Mouse (Mus musculus) MEL (cell line): ENCODE data around the gene Prkce. TPM values are rescaled to one million over a fixed set of nuclear protein-coding genes. Genes with fewer than 3 reads are reported as not detected.

Experiments used
- DNase-seq: peaks from one replicate; pipeline ENCODE4 v3.0.0; 2011; ENCODE audit warnings: low read depth, low spot score
- H3K27ac ChIP-seq: 2 replicates; pipeline ENCODE4 v1.5.1; 2012; ENCODE audit warnings: low read depth, mild to moderate bottlenecking, control low read depth, low read length, moderate library complexity; ENCODE audit not compliant: control insufficient read depth
- H3K27me3 ChIP-seq, 2 experiments: fragments of 150-350 bp in 1 of 2; sonication (generic) in 1 of 2; 2 replicates each; pipeline ENCODE4 v1.6.1; 2012; ENCODE audit warnings: low read length in 2 of 2, mild to moderate bottlenecking in 2 of 2, improper control_type of control experiment in 1 of 2, moderate library complexity in 1 of 2; ENCODE audit not compliant: insufficient read depth in 2 of 2, control insufficient read depth in 1 of 2
- H3K36me3 ChIP-seq, 2 experiments: 2 replicates each; pipeline ENCODE4 v1.6.1; 2012 to 2014; ENCODE audit warnings: low read length in 2 of 2, improper control_type of control experiment in 1 of 2, inconsistent platforms in 1 of 2, mild to moderate bottlenecking in 1 of 2; ENCODE audit not compliant: insufficient read depth in 2 of 2, control insufficient read depth in 1 of 2
- H3K4me1 ChIP-seq, 2 experiments: fragments of 150-350 bp in 1 of 2; sonication (generic) in 1 of 2; 2 replicates each; pipeline ENCODE4 v1.6.1; 2012; ENCODE audit warnings: low read length in 2 of 2, improper control_type of control experiment in 1 of 2, mild to moderate bottlenecking in 1 of 2; ENCODE audit not compliant: insufficient read depth in 2 of 2, control insufficient read depth in 1 of 2
- H3K4me3 ChIP-seq, 2 experiments: fragments of 150-350 bp in 1 of 2; sonication (generic) in 1 of 2; 2 replicates each; pipeline ENCODE4 v1.5.1; 2012; ENCODE audit warnings: low read depth in 2 of 2, low read length in 2 of 2, mild to moderate bottlenecking in 2 of 2, moderate library complexity in 2 of 2, control low read depth in 1 of 2, improper control_type of control experiment in 1 of 2; ENCODE audit not compliant: control insufficient read depth in 1 of 2, insufficient read depth in 1 of 2
- H3K79me2 ChIP-seq: 2 replicates; pipeline ENCODE4 v1.6.1; 2012; ENCODE audit warnings: mild to moderate bottlenecking, low read length, moderate library complexity; ENCODE audit not compliant: control insufficient read depth, poor library complexity, insufficient read depth
- H3K9ac ChIP-seq: 2 replicates; pipeline ENCODE4 v1.6.1; 2012; ENCODE audit warnings: low read depth, mild to moderate bottlenecking, control low read depth, low read length, moderate library complexity; ENCODE audit not compliant: control insufficient read depth, poor library complexity, severe bottlenecking
- H3K9me3 ChIP-seq: fragments of 150-350 bp; sonication (generic); replicated peaks from 2 replicates; pipeline ENCODE4 v1.6.1; 2012; ENCODE audit warnings: mild to moderate bottlenecking, low read length, improper control_type of control experiment, moderate library complexity; ENCODE audit not compliant: insufficient read depth
- ELF1 ChIP-seq: IDR thresholded peaks from 2 replicates; pipeline ENCODE4 v1.6.1; 2014; ENCODE audit warnings: low read depth, mild to moderate bottlenecking, inconsistent platforms, low read length, improper control_type of control experiment, moderate library complexity
- EP300 ChIP-seq, 2 experiments: IDR thresholded peaks; 2 replicates each; pipeline ENCODE4 v1.6.1; 2011; ENCODE audit warnings: improper control_type of control experiment in 2 of 2, low read length in 2 of 2, low read depth in 1 of 2, mild to moderate bottlenecking in 1 of 2
- ETS1 ChIP-seq: IDR thresholded peaks from 2 replicates; pipeline ENCODE4 v1.6.1; 2012; ENCODE audit warnings: low read depth, mild to moderate bottlenecking, inconsistent platforms, low read length, improper control_type of control experiment, moderate library complexity
- GATA1 ChIP-seq: IDR thresholded peaks from 2 replicates; pipeline ENCODE4 v1.6.1; 2011; ENCODE audit warnings: low read depth, low read length, improper control_type of control experiment
- JUND ChIP-seq: IDR thresholded peaks from 2 replicates; pipeline ENCODE4 v1.6.1; 2011; ENCODE audit warnings: low read depth, mild to moderate bottlenecking, improper control_type of control experiment, low read length
- KAT2A ChIP-seq: conservative IDR thresholded peaks from 2 replicates; pipeline ENCODE4 v1.6.1; 2012; ENCODE audit warnings: low read depth, low read length, improper control_type of control experiment, inconsistent platforms
- MEF2A ChIP-seq: IDR thresholded peaks from 2 replicates; pipeline ENCODE4 v1.6.1; 2014; ENCODE audit warnings: low read depth, mild to moderate bottlenecking, inconsistent platforms, low read length, improper control_type of control experiment; ENCODE audit not compliant: poor library complexity, insufficient replicate concordance, severe bottlenecking; ENCODE audit errors: extremely low read depth
- NRF1 ChIP-seq: IDR thresholded peaks from 2 replicates; pipeline ENCODE4 v1.6.1; 2014; ENCODE audit warnings: low read depth, mild to moderate bottlenecking, inconsistent platforms, low read length, improper control_type of control experiment, moderate library complexity; ENCODE audit not compliant: poor library complexity, insufficient read depth, severe bottlenecking
- POLR2AphosphoS2 ChIP-seq: IDR thresholded peaks from 2 replicates; pipeline ENCODE4 v1.6.1; 2011; ENCODE audit warnings: low read length, improper control_type of control experiment
- TCF12 ChIP-seq: IDR thresholded peaks from 2 replicates; pipeline ENCODE4 v1.6.1; 2014; ENCODE audit warnings: low read depth, mild to moderate bottlenecking, inconsistent platforms, low read length, improper control_type of control experiment, moderate library complexity
- UBTF ChIP-seq: IDR thresholded peaks from 2 replicates; pipeline ENCODE4 v1.6.1; 2012; ENCODE audit warnings: low read depth, mild to moderate bottlenecking, inconsistent platforms, low read length, improper control_type of control experiment, moderate library complexity, borderline replicate concordance; ENCODE audit not compliant: insufficient read depth
- USF1 ChIP-seq: IDR thresholded peaks from 2 replicates; pipeline ENCODE4 v1.6.1; 2014; ENCODE audit warnings: low read depth, mild to moderate bottlenecking, inconsistent platforms, low read length, improper control_type of control experiment, moderate library complexity
- ZC3H11A ChIP-seq: IDR thresholded peaks from 2 replicates; pipeline ENCODE4 v1.6.1; 2012; ENCODE audit warnings: low read depth, mild to moderate bottlenecking, inconsistent platforms, low read length, improper control_type of control experiment
- ZKSCAN1 ChIP-seq: IDR thresholded peaks from 2 replicates; pipeline ENCODE4 v1.6.1; 2012; ENCODE audit warnings: low read depth, mild to moderate bottlenecking, inconsistent platforms, low read length, improper control_type of control experiment, moderate library complexity
- polyA plus RNA-seq, 2 experiments: library from polyadenylated mRNA; stranded (reverse) in 1 of 2; unstranded in 1 of 2; fragments of >175 nt in 1 of 2; fragments of >200 nt in 1 of 2; gene quantifications; 2 replicates each; pipeline versions ENCODE4 v1.2.1 to v1.2.4; 2012; ENCODE audit warnings: low replicate concordance in 2 of 2, low read depth in 1 of 2; ENCODE audit not compliant: insufficient read length in 2 of 2, insufficient read depth in 1 of 2, missing spikeins in 1 of 2
- total RNA-seq: library from RNA; depleted of rRNA; stranded (reverse); fragments of 300-350 nt; gene quantifications from 2 replicates; pipeline ENCODE4 v1.2.3, GENCODE M21; 2012

The Prkce gene
- total and polyA plus RNA-seq, 3 experiments = 3.0 to 5.3 TPM; not detected in 1

GRCm38 (mm10) chr17:86363356-86363755 lies 195.8 kb downstream of the Prkce start:
- no peak overlapping the region for H3K4me3 ChIP-seq
- H3K27ac ChIP-seq = no peak overlapping the region
- DNase-seq = peak; percentile 40
- H3K36me3 ChIP-seq = peaks cover 0 to 12% of the 10 kb centered on the region in 2 experiments; a peak in 2 of 4 replicates
- H3K4me1 ChIP-seq = peaks cover 8 to 14% of the 10 kb centered on the region in 2 experiments
- no peak overlapping the region for H3K9ac ChIP-seq
- no peaks in the 10 kb centered on the region for H3K79me2 ChIP-seq
- TF ChIP-seq GATA1 (peak; percentile 45; the same call in 1 of the 2 replicates), USF1 (peak; percentile 23; the same call in 1 of the 2 replicates), ETS1 (peak; percentile 42; the same call in 1 of the 2 replicates), KAT2A (no peak), TCF12 (peak; percentile 75)
- no peaks in the 10 kb centered on the region for H3K9me3 ChIP-seq
- no peaks in the 10 kb centered on the region for H3K27me3 ChIP-seq

GRCm38 (mm10) chr17:86364349-86365075 lies 196.9 kb downstream of the Prkce start:
- H3K9ac ChIP-seq = no peak overlapping the region
- peaks cover 0 to 12% of the 10 kb centered on the region in 2 experiments; a peak in 2 of 4 replicates for H3K36me3 ChIP-seq
- no peak for DNase-seq
- H3K4me3 ChIP-seq = no peak overlapping the region
- no peaks in the 10 kb centered on the region for H3K27me3 ChIP-seq
- no peaks in the 10 kb centered on the region for H3K9me3 ChIP-seq
- H3K79me2 ChIP-seq = no peaks in the 10 kb centered on the region
- H3K4me1 ChIP-seq = peaks cover 8 to 14% of the 10 kb centered on the region in 2 experiments
- no peak for TF ChIP-seq USF1
- no peak for TF ChIP-seq POLR2AphosphoS2
- no peak for TF ChIP-seq ZKSCAN1
- no peak for TF ChIP-seq ZC3H11A
- no peak for TF ChIP-seq TCF12
- TF ChIP-seq EP300 (IDR thresholded peaks at IDR 0.05; ENCODE audit: low read depth in 1 of 2, low read length in 2 of 2) = no peak
- no peak for TF ChIP-seq UBTF
- no peak for TF ChIP-seq MEF2A
- TF ChIP-seq ETS1 = no peak
- TF ChIP-seq NRF1 = no peak
- TF ChIP-seq JUND = no peak
- TF ChIP-seq ELF1 = no peak
- H3K27ac ChIP-seq = no peak overlapping the region
